Mouse (Mus musculus) heart, embryonic 14.5 days (tissue): Measurements from ENCODE around the gene Fam89b. TPM values are rescaled to one million over a fixed set of nuclear protein-coding genes. Genes with fewer than 3 reads are reported as not detected.

ENCODE experiments used
- ATAC-seq: fragments of 200-750 bp; cut with Nextera tagmentation; 2 replicates; pipeline ENCODE4 v1.8.0; 2017; ENCODE audit warnings: low read depth, moderate TSS enrichment; ENCODE audit not compliant: insufficient number of reproducible peaks, insufficient read depth, low FRiP score
- H3K27ac ChIP-seq, 2 experiments: fragments of 200-500 bp in 1 of 2; fragments of 300-500 bp in 1 of 2; sonication (generic) in 1 of 2; replicated peaks in 1 of 2; 2 replicates each; pipeline ENCODE4 v1.5.1; 2012 to 2014; ENCODE audit warnings: low read depth in 2 of 2, low read length in 2 of 2, control low read depth in 1 of 2, mild to moderate bottlenecking in 1 of 2, mixed read lengths in 1 of 2; ENCODE audit not compliant: control insufficient read depth in 1 of 2, insufficient read depth in 1 of 2
- H3K27me3 ChIP-seq: fragments of 300-500 bp; sonication (generic); 2 replicates; pipeline ENCODE4 v1.6.1; 2014; ENCODE audit warnings: mild to moderate bottlenecking, low read length, control low read depth; ENCODE audit not compliant: control insufficient read depth, insufficient read depth
- H3K36me3 ChIP-seq: fragments of 300-500 bp; sonication (generic); 2 replicates; pipeline ENCODE4 v1.6.1; 2014; ENCODE audit warnings: mild to moderate bottlenecking, control low read depth, low read length, mixed read lengths; ENCODE audit not compliant: control insufficient read depth, insufficient read depth
- H3K4me1 ChIP-seq, 2 experiments: fragments of 200-500 bp in 1 of 2; fragments of 300-500 bp in 1 of 2; sonication (generic) in 1 of 2; 2 replicates each; pipeline ENCODE4 v1.6.1; 2012 to 2014; ENCODE audit warnings: low read length in 2 of 2, control low read depth in 1 of 2, mixed read lengths in 1 of 2; ENCODE audit not compliant: control insufficient read depth in 2 of 2, insufficient read depth in 2 of 2
- H3K4me2 ChIP-seq: fragments of 300-500 bp; sonication (generic); 2 replicates; pipeline ENCODE4 v1.6.1; 2014; ENCODE audit warnings: mild to moderate bottlenecking, low read length
- H3K4me3 ChIP-seq, 2 experiments: fragments of 200-500 bp in 1 of 2; fragments of 300-500 bp in 1 of 2; sonication (generic) in 1 of 2; 2 replicates each; pipeline ENCODE4 v1.5.1; 2012 to 2014; ENCODE audit warnings: low read length in 2 of 2, mild to moderate bottlenecking in 2 of 2, control low read depth in 1 of 2, low read depth in 1 of 2, moderate library complexity in 1 of 2; ENCODE audit not compliant: control insufficient read depth in 1 of 2, insufficient read depth in 1 of 2
- H3K9ac ChIP-seq: fragments of 300-500 bp; sonication (generic); 2 replicates; pipeline ENCODE4 v1.6.1; 2014; ENCODE audit warnings: mild to moderate bottlenecking, low read length
- H3K9me3 ChIP-seq: fragments of 300-500 bp; sonication (generic); 2 replicates; pipeline ENCODE4 v1.6.1; 2016; ENCODE audit warnings: low read length, control low read depth; ENCODE audit not compliant: control insufficient read depth
- WGBS: fragments of 180-500 bp; shearing (Covaris S2); extraction: QIAGEN DNeasy Blood & Tissue Kit; methylation state at CpG from one replicate; pipeline ENCODE4 v1.1.7; 2014; 5-methylcytosine and 5-hydroxymethylcytosine counted together
- polyA plus RNA-seq: library from polyadenylated mRNA; unstranded; fragments of >200 nt; fragmentation: Nextera tagmentation; extraction: Ambion mirVana; gene quantifications from 2 replicates; pipeline ENCODE4 v1.2.1, GENCODE M21; 2014

Gene Fam89b
- polyA plus RNA-seq, 1 experiment from 2014 or later, result 89.5 TPM

- 76% methylated on average over 9 of the region's 9 CpGs for WGBS
- no peak overlapping the region for H3K27ac ChIP-seq
- ATAC-seq, result no peak
- H3K36me3 ChIP-seq, result peaks cover 8% of the 10 kb centered on the region; the same call in 1 of the 2 replicates
- H3K4me1 ChIP-seq, result peaks cover 6 to 16% of the 10 kb centered on the region in 2 experiments; a peak in 3 of 4 replicates
- no peak overlapping the region for H3K4me3 ChIP-seq
- H3K27me3 ChIP-seq, result 0 out of 2 replicates have a peak, but pooled peaks cover 5% of the 10 kb centered on the region
- H3K9me3 ChIP-seq, result no peaks in the 10 kb centered on the region
- no peak overlapping the region for H3K9ac ChIP-seq
- H3K4me2 ChIP-seq, result no peak overlapping the region
Measured at GRCm38 (mm10) chr19:5734325-5734724, 4.9 kb upstream of the Fam89b start.

GRCm38 (mm10) chr19:5731264-5731978 lies 2.0 kb upstream of the Fam89b start:
- under 1% methylated on average over 47 of the region's 47 CpGs for WGBS
- Histone ChIP-seq H3K36me3 (peaks cover 12% of the 10 kb centered on the region; the same call in 1 of the 2 replicates), H3K4me1 (peaks cover 22 to 39% of the 10 kb centered on the region in 2 experiments), H3K9me3 (no peaks in the 10 kb centered on the region), H3K27me3 (no peaks in the 10 kb centered on the region), H3K4me3 (peak overlapping the region; percentile 68 to 77), H3K4me2 (peak overlapping the region; percentile 93), H3K9ac (peak overlapping the region; percentile 81), H3K27ac (no peak overlapping the region; a peak in 1 of 4 replicates)
- ATAC-seq, result peak; percentile 69

- WGBS, result 69% methylated on average over 29 of the region's 29 CpGs
- Histone ChIP-seq H3K27ac (no peak overlapping the region), H3K4me1 (peaks cover 22 to 40% of the 10 kb centered on the region in 2 experiments), H3K36me3 (peaks cover 12% of the 10 kb centered on the region; the same call in 1 of the 2 replicates), H3K9me3 (no peaks in the 10 kb centered on the region), H3K9ac (peak overlapping the region; percentile 81), H3K4me3 (peak overlapping the region; percentile 68 to 77), H3K4me2 (peak overlapping the region; percentile 93), H3K27me3 (no peaks in the 10 kb centered on the region)
- ATAC-seq, result no peak
Measured at GRCm38 (mm10) chr19:5730314-5731186, 1.1 kb upstream of the Fam89b start.

GRCm38 (mm10) chr19:5728631-5729443 lies 616 bp downstream of the Fam89b start:
- H3K27me3 ChIP-seq, result no peaks in the 10 kb centered on the region
- H3K27ac ChIP-seq, result peak overlapping the region; percentile 83 to 98
- peak overlapping the region; percentile 95 to 96 for H3K4me3 ChIP-seq
- H3K9me3 ChIP-seq, result no peaks in the 10 kb centered on the region
- peaks cover 19% of the 10 kb centered on the region for H3K36me3 ChIP-seq
- H3K4me2 ChIP-seq, result peak overlapping the region; percentile 87
- peaks cover 29 to 48% of the 10 kb centered on the region in 2 experiments for H3K4me1 ChIP-seq
- ATAC-seq, result no peak
- H3K9ac ChIP-seq, result peak overlapping the region; percentile 99
- 9% methylated on average over 37 of the region's 37 CpGs for WGBS

DNA sequence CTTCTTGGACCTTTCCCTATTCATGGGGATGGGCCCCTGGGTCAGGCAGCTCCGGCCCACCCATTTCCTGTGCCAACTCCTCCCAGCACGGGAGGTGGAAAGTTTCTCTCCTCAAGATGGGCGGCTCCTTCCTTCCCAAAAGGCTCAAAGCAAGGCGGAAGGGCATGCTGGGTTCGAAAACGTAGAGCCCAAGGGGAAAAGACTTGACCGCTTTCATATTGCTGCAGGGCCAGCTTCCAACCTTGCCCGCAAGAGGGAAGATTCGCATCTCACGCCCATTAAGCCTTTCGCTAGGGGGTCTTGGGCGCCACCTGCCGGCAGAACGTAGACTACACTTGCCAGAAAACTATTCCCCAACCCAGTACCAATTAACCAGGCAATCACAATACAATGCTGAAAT lies 1.8 kb downstream of the Fam89b start:
- peaks cover 30 to 57% of the 10 kb centered on the region in 2 experiments for H3K4me1 ChIP-seq
- peaks cover 30% of the 10 kb centered on the region for H3K36me3 ChIP-seq
- H3K9me3 ChIP-seq, result no peaks in the 10 kb centered on the region
- no peaks in the 10 kb centered on the region for H3K27me3 ChIP-seq
- peak overlapping the region; percentile 99 for H3K9ac ChIP-seq
- 6% methylated on average over 14 of the region's 14 CpGs for WGBS
- ATAC-seq, result no peak
- peak overlapping the region; percentile 95 to 96 for H3K4me3 ChIP-seq
- peak overlapping the region; percentile 29 to 98 for H3K27ac ChIP-seq
- H3K4me2 ChIP-seq, result peak overlapping the region; percentile 87

DNA sequence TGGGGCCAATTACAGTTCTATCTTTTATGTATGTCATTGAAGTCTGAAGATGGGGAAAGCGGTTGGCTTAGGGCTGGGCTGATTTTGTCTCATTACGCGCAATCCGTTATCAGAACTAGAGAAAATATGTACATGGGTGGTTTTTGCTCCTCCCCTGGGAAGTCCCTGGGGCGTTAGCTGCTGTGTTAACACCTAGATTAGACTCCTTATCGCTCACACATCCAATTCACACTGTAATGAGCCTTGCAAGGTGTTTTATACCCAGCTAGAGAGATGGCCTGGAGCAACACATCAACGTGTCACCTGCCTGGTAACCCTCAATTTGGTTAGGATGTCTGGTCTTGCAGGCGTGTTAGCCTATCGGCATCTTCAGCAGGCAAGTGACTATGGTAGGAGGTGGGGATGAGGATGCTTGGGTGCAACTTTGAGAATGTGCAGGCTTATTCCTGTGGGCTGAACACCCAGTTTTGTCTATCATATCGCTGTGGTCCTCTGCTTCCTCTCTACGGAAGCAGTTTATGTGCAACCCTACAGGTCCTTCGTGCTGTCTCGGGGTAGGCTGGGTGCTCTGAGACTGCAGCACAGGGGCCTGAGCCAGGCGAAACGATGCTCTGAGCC lies 2.4 kb downstream of the Fam89b start:
- Histone ChIP-seq H3K9ac (peak overlapping the region; percentile 99), H3K9me3 (no peaks in the 10 kb centered on the region), H3K36me3 (peaks cover 36% of the 10 kb centered on the region), H3K4me2 (peak overlapping the region; percentile 87), H3K4me1 (peaks cover 30 to 58% of the 10 kb centered on the region in 2 experiments), H3K27ac (peak overlapping the region; percentile 29 to 98), H3K27me3 (no peaks in the 10 kb centered on the region), H3K4me3 (peak overlapping the region; percentile 34 to 96)
- WGBS, result 63% methylated on average over 15 of the region's 15 CpGs
- no peak for ATAC-seq
